Mouse (Mus musculus) MEL (cell line): Measurements from ENCODE around the gene Entpd3. TPM values are rescaled to one million over a fixed set of nuclear protein-coding genes. Genes with fewer than 3 reads are reported as not detected.
A peak's percentile ranks its signal among the peaks of the same experiment; 100 is the strongest.

Experiments used
- DNase-seq: peaks from one replicate; pipeline ENCODE4 v3.0.0; 2011; ENCODE audit warnings: low read depth, low spot score
- H3K27ac ChIP-seq: 2 replicates; pipeline ENCODE4 v1.5.1; 2012; ENCODE audit warnings: low read depth, mild to moderate bottlenecking, control low read depth, low read length, moderate library complexity; ENCODE audit not compliant: control insufficient read depth
- H3K27me3 ChIP-seq, 2 experiments: fragments of 150-350 bp in 1 of 2; sonication (generic) in 1 of 2; 2 replicates each; pipeline ENCODE4 v1.6.1; 2012; ENCODE audit warnings: low read length in 2 of 2, mild to moderate bottlenecking in 2 of 2, improper control_type of control experiment in 1 of 2, moderate library complexity in 1 of 2; ENCODE audit not compliant: insufficient read depth in 2 of 2, control insufficient read depth in 1 of 2
- H3K36me3 ChIP-seq, 2 experiments: 2 replicates each; pipeline ENCODE4 v1.6.1; 2012 to 2014; ENCODE audit warnings: low read length in 2 of 2, improper control_type of control experiment in 1 of 2, inconsistent platforms in 1 of 2, mild to moderate bottlenecking in 1 of 2; ENCODE audit not compliant: insufficient read depth in 2 of 2, control insufficient read depth in 1 of 2
- H3K4me1 ChIP-seq, 2 experiments: fragments of 150-350 bp in 1 of 2; sonication (generic) in 1 of 2; 2 replicates each; pipeline ENCODE4 v1.6.1; 2012; ENCODE audit warnings: low read length in 2 of 2, improper control_type of control experiment in 1 of 2, mild to moderate bottlenecking in 1 of 2; ENCODE audit not compliant: insufficient read depth in 2 of 2, control insufficient read depth in 1 of 2
- H3K4me3 ChIP-seq, 2 experiments: fragments of 150-350 bp in 1 of 2; sonication (generic) in 1 of 2; 2 replicates each; pipeline ENCODE4 v1.5.1; 2012; ENCODE audit warnings: low read depth in 2 of 2, low read length in 2 of 2, mild to moderate bottlenecking in 2 of 2, moderate library complexity in 2 of 2, control low read depth in 1 of 2, improper control_type of control experiment in 1 of 2; ENCODE audit not compliant: control insufficient read depth in 1 of 2, insufficient read depth in 1 of 2
- H3K79me2 ChIP-seq: 2 replicates; pipeline ENCODE4 v1.6.1; 2012; ENCODE audit warnings: mild to moderate bottlenecking, low read length, moderate library complexity; ENCODE audit not compliant: control insufficient read depth, poor library complexity, insufficient read depth
- H3K9ac ChIP-seq: 2 replicates; pipeline ENCODE4 v1.6.1; 2012; ENCODE audit warnings: low read depth, mild to moderate bottlenecking, control low read depth, low read length, moderate library complexity; ENCODE audit not compliant: control insufficient read depth, poor library complexity, severe bottlenecking
- H3K9me3 ChIP-seq: fragments of 150-350 bp; sonication (generic); replicated peaks from 2 replicates; pipeline ENCODE4 v1.6.1; 2012; ENCODE audit warnings: mild to moderate bottlenecking, low read length, improper control_type of control experiment, moderate library complexity; ENCODE audit not compliant: insufficient read depth
- BHLHE40 ChIP-seq: IDR thresholded peaks from 2 replicates; pipeline ENCODE4 v1.6.1; 2012; ENCODE audit warnings: low read depth, mild to moderate bottlenecking, inconsistent platforms, low read length, improper control_type of control experiment, borderline replicate concordance
- CHD2 ChIP-seq: IDR thresholded peaks from 2 replicates; pipeline ENCODE4 v1.6.1; 2011; ENCODE audit warnings: low read length, improper control_type of control experiment
- CTCF ChIP-seq, 3 experiments: IDR thresholded peaks in 2 of 3; conservative IDR thresholded peaks in 1 of 3; 2 replicates each; pipeline ENCODE4 v1.5.1; 2011 to 2012; ENCODE audit warnings: low read length in 3 of 3, low read depth in 2 of 3, mild to moderate bottlenecking in 2 of 3, improper control_type of control experiment in 1 of 3, inconsistent platforms in 1 of 3, mixed read lengths in 1 of 3, moderate library complexity in 1 of 3; ENCODE audit not compliant: control insufficient read depth in 1 of 3, insufficient read depth in 1 of 3, poor library complexity in 1 of 3, severe bottlenecking in 1 of 3
- E2F4 ChIP-seq: IDR thresholded peaks from 2 replicates; pipeline ENCODE4 v1.6.1; 2011; ENCODE audit warnings: low read depth, low read length, improper control_type of control experiment, borderline replicate concordance
- EP300 ChIP-seq, 2 experiments: IDR thresholded peaks; 2 replicates each; pipeline ENCODE4 v1.6.1; 2011; ENCODE audit warnings: improper control_type of control experiment in 2 of 2, low read length in 2 of 2, low read depth in 1 of 2, mild to moderate bottlenecking in 1 of 2
- ETS1 ChIP-seq: IDR thresholded peaks from 2 replicates; pipeline ENCODE4 v1.6.1; 2012; ENCODE audit warnings: low read depth, mild to moderate bottlenecking, inconsistent platforms, low read length, improper control_type of control experiment, moderate library complexity
- GATA1 ChIP-seq: IDR thresholded peaks from 2 replicates; pipeline ENCODE4 v1.6.1; 2011; ENCODE audit warnings: low read depth, low read length, improper control_type of control experiment
- HCFC1 ChIP-seq: IDR thresholded peaks from 2 replicates; pipeline ENCODE4 v1.6.1; 2012; ENCODE audit warnings: low read depth, mild to moderate bottlenecking, inconsistent platforms, low read length, improper control_type of control experiment, moderate library complexity
- MAFK ChIP-seq: IDR thresholded peaks from 2 replicates; pipeline ENCODE4 v1.6.1; 2011; ENCODE audit warnings: low read depth, mild to moderate bottlenecking, low read length, improper control_type of control experiment, borderline replicate concordance
- MXI1 ChIP-seq: IDR thresholded peaks from 2 replicates; pipeline ENCODE4 v1.6.1; 2011; ENCODE audit warnings: mild to moderate bottlenecking, low read depth, low read length, improper control_type of control experiment
- NELFE ChIP-seq: IDR thresholded peaks from 2 replicates; pipeline ENCODE4 v1.6.1; 2011; ENCODE audit warnings: low read depth, low read length, improper control_type of control experiment
- NRF1 ChIP-seq: IDR thresholded peaks from 2 replicates; pipeline ENCODE4 v1.6.1; 2014; ENCODE audit warnings: low read depth, mild to moderate bottlenecking, inconsistent platforms, low read length, improper control_type of control experiment, moderate library complexity; ENCODE audit not compliant: poor library complexity, insufficient read depth, severe bottlenecking
- POLR2A ChIP-seq, 2 experiments: IDR thresholded peaks; 2 replicates each; pipeline ENCODE4 v1.6.1; 2011 to 2012; ENCODE audit warnings: low read length in 2 of 2, mild to moderate bottlenecking in 2 of 2, control low read depth in 1 of 2, improper control_type of control experiment in 1 of 2, low read depth in 1 of 2, moderate library complexity in 1 of 2; ENCODE audit not compliant: control insufficient read depth in 1 of 2, insufficient read depth in 1 of 2, poor library complexity in 1 of 2
- RAD21 ChIP-seq: IDR thresholded peaks from 2 replicates; pipeline ENCODE4 v1.6.1; 2011; ENCODE audit warnings: mild to moderate bottlenecking, low read depth, low read length, improper control_type of control experiment
- TAL1 ChIP-seq: IDR thresholded peaks from 2 replicates; pipeline ENCODE4 v1.6.1; 2012; ENCODE audit warnings: mild to moderate bottlenecking, inconsistent platforms, low read length, moderate library complexity, mixed read lengths
- TBP ChIP-seq: IDR thresholded peaks from 2 replicates; pipeline ENCODE4 v1.8.0; 2011; ENCODE audit warnings: low read depth, low read length, improper control_type of control experiment
- ZC3H11A ChIP-seq: IDR thresholded peaks from 2 replicates; pipeline ENCODE4 v1.6.1; 2012; ENCODE audit warnings: low read depth, mild to moderate bottlenecking, inconsistent platforms, low read length, improper control_type of control experiment
- ZKSCAN1 ChIP-seq: IDR thresholded peaks from 2 replicates; pipeline ENCODE4 v1.6.1; 2012; ENCODE audit warnings: low read depth, mild to moderate bottlenecking, inconsistent platforms, low read length, improper control_type of control experiment, moderate library complexity
- ZMIZ1 ChIP-seq: IDR thresholded peaks from 2 replicates; pipeline ENCODE4 v1.6.1; 2012; ENCODE audit warnings: low read depth, mild to moderate bottlenecking, inconsistent platforms, low read length, improper control_type of control experiment, moderate library complexity
- ZNF384 ChIP-seq: IDR thresholded peaks from 2 replicates; pipeline ENCODE4 v1.6.1; 2012; ENCODE audit warnings: low read depth, mild to moderate bottlenecking, inconsistent platforms, low read length, improper control_type of control experiment
- polyA plus RNA-seq, 2 experiments: library from polyadenylated mRNA; stranded (reverse) in 1 of 2; unstranded in 1 of 2; fragments of >175 nt in 1 of 2; fragments of >200 nt in 1 of 2; gene quantifications; 2 replicates each; pipeline versions ENCODE4 v1.2.1 to v1.2.4; 2012; ENCODE audit warnings: low replicate concordance in 2 of 2, low read depth in 1 of 2; ENCODE audit not compliant: insufficient read length in 2 of 2, insufficient read depth in 1 of 2, missing spikeins in 1 of 2
- total RNA-seq: library from RNA; depleted of rRNA; stranded (reverse); fragments of 300-350 nt; gene quantifications from 2 replicates; pipeline ENCODE4 v1.2.3, GENCODE M21; 2012

Gene Entpd3
- total and polyA plus RNA-seq, 3 experiments, result 0.03 TPM; not detected in 2

- no peak for TF ChIP-seq CHD2
Observed at GRCm38 (mm10) chr9:120491509-120491908, 48.1 kb upstream of the Entpd3 start (continued).

- no peaks in the 10 kb centered on the region for H3K27me3 ChIP-seq
- H3K27ac ChIP-seq, result peak within 1 kb of the TSS; percentile 71
- peaks cover 0 to 12% of the 10 kb centered on the region in 2 experiments; a peak in 3 of 4 replicates for H3K4me1 ChIP-seq
- peaks cover 3 to 5% of the 10 kb centered on the region in 2 experiments; a peak in 3 of 4 replicates for H3K36me3 ChIP-seq
- H3K9ac ChIP-seq, result peak within 1 kb of the TSS; percentile 100
- peak within 1 kb of the TSS; percentile 98 to 100 for H3K4me3 ChIP-seq
- TF ChIP-seq ETS1, result no peak
- no peak for TF ChIP-seq TAL1
- no peak for TF ChIP-seq E2F4
- no peak for TF ChIP-seq TBP
- no peak for TF ChIP-seq HCFC1
- TF ChIP-seq MAFK, result no peak
- no peak for TF ChIP-seq NRF1
- TF ChIP-seq BHLHE40, result no peak
- TF ChIP-seq POLR2A (IDR thresholded peaks at IDR 0.05; ENCODE audit: control insufficient read depth in 1 of 2, insufficient read depth in 1 of 2, low read depth in 1 of 2, low read length in 2 of 2, poor library complexity in 1 of 2), result no peak
- TF ChIP-seq CTCF (IDR thresholded peaks at IDR 0.05 in 2 of 3, conservative IDR thresholded peaks at IDR 0.05 in 1 of 3; ENCODE audit: control insufficient read depth in 1 of 3, insufficient read depth in 1 of 3, low read depth in 2 of 3, low read length in 3 of 3, poor library complexity in 1 of 3, severe bottlenecking in 1 of 3), result no peak
- no peak for TF ChIP-seq ZNF384
- no peak for TF ChIP-seq CHD2
- TF ChIP-seq ZKSCAN1, result no peak
- no peak for TF ChIP-seq NELFE
- no peak for TF ChIP-seq ZC3H11A
- TF ChIP-seq RAD21, result no peak
- no peak for TF ChIP-seq MXI1
- no peak for TF ChIP-seq EP300 (IDR thresholded peaks at IDR 0.05; ENCODE audit: low read depth in 1 of 2, low read length in 2 of 2)
- no peak for TF ChIP-seq GATA1
- TF ChIP-seq ZMIZ1, result no peak
- TF ChIP-seq, all 39 proteins: peak for 0
- Histone ChIP-seq H3K9me3 (no peaks in the 10 kb centered on the region), H3K79me2 (peaks cover 19% of the 10 kb centered on the region)
- no peak for DNase-seq
Observed at GRCm38 (mm10) chr9:120492010-120492399, 47.6 kb upstream of the Entpd3 start, which contains the start of gene Eif1b. Eif1b (plus strand) TSS chr9:120492232.
